Mouse (Mus musculus) midbrain, embryonic 10.5 days (tissue): ENCODE measurements at regions not wholly inside any gene's neighbourhood (a gene's known extent, or its start where the extent isn't known, plus 50 kb on each side); places are given as distances from the start of the nearest gene placed in this dataset.

Experiments used
- DNase-seq: peaks from one replicate; pipeline ENCODE4 v3.0.0-alpha.2; 2017; ENCODE audit warnings: low spot score
- H3K27ac ChIP-seq: fragments of 300-500 bp; sonication (generic); replicated peaks from 2 replicates; pipeline ENCODE4 v1.5.1; 2016; ENCODE audit warnings: mild to moderate bottlenecking
- H3K27me3 ChIP-seq: fragments of 300-500 bp; sonication (generic); 2 replicates; pipeline ENCODE4 v1.6.1; 2016; ENCODE audit warnings: low read depth, mild to moderate bottlenecking; ENCODE audit not compliant: poor library complexity, severe bottlenecking
- H3K36me3 ChIP-seq: fragments of 300-500 bp; sonication (generic); 2 replicates; pipeline ENCODE4 v1.6.1; 2016; ENCODE audit warnings: mild to moderate bottlenecking, moderate library complexity
- H3K4me1 ChIP-seq: fragments of 300-500 bp; sonication (generic); 2 replicates; pipeline ENCODE4 v1.6.1; 2016
- H3K4me3 ChIP-seq: fragments of 300-500 bp; sonication (generic); 2 replicates; pipeline ENCODE4 v1.5.1; 2016; ENCODE audit warnings: mild to moderate bottlenecking, moderate library complexity
- H3K9me3 ChIP-seq: fragments of 300-500 bp; sonication (generic); replicated peaks from 2 replicates; pipeline ENCODE4 v1.6.1; 2016; ENCODE audit warnings: mild to moderate bottlenecking
- WGBS: fragments of 180-500 bp; shearing (Covaris S2); methylation state at CpG from one replicate; pipeline ENCODE4 v1.1.7; 2016; 5-methylcytosine and 5-hydroxymethylcytosine counted together

GRCm38 (mm10) chr17:4333091-4333490 is 637.0 kb upstream of the Nox3 start:
- H3K36me3 ChIP-seq = no peaks in the 10 kb centered on the region
- no peak for DNase-seq
- no peak overlapping the region for H3K4me3 ChIP-seq
- WGBS = 93% methylated on average over 4 of the region's 4 CpGs
- H3K27me3 ChIP-seq = no peaks in the 10 kb centered on the region
- no peaks in the 10 kb centered on the region for H3K9me3 ChIP-seq
- H3K4me1 ChIP-seq = no peaks in the 10 kb centered on the region
- no peak overlapping the region for H3K27ac ChIP-seq

GRCm38 (mm10) chr17:4353018-4353417 is 641.1 kb upstream of the Arid1b start:
- Histone ChIP-seq H3K4me1 (no peaks in the 10 kb centered on the region), H3K27me3 (no peaks in the 10 kb centered on the region), H3K27ac (no peak overlapping the region), H3K4me3 (no peak overlapping the region), H3K9me3 (no peaks in the 10 kb centered on the region), H3K36me3 (no peaks in the 10 kb centered on the region)
- no peak for DNase-seq
- 66% methylated on average over 1 of the region's 1 CpGs for WGBS

- no peaks in the 10 kb centered on the region for H3K36me3 ChIP-seq
- no peaks in the 10 kb centered on the region for H3K9me3 ChIP-seq
- 88% methylated on average over 5 of the region's 5 CpGs for WGBS
- H3K4me1 ChIP-seq = no peaks in the 10 kb centered on the region
- H3K27me3 ChIP-seq = no peaks in the 10 kb centered on the region
- no peak for DNase-seq
- no peak overlapping the region for H3K4me3 ChIP-seq
- H3K27ac ChIP-seq = no peak overlapping the region
These were observed 638.5 kb upstream of the Arid1b start for GRCm38 (mm10) chr17:4355506-4356218.

- Histone ChIP-seq H3K27ac (no peak overlapping the region), H3K27me3 (no peaks in the 10 kb centered on the region), H3K9me3 (no peaks in the 10 kb centered on the region), H3K36me3 (no peaks in the 10 kb centered on the region), H3K4me3 (no peak overlapping the region), H3K4me1 (no peaks in the 10 kb centered on the region)
- 73% methylated on average over 4 of the region's 4 CpGs for WGBS
- no peak for DNase-seq
These were observed 633.5 kb upstream of the Arid1b start for GRCm38 (mm10) chr17:4360413-4361320.

- no peak overlapping the region for H3K4me3 ChIP-seq
- H3K4me1 ChIP-seq = no peaks in the 10 kb centered on the region
- no peak overlapping the region for H3K27ac ChIP-seq
- no peaks in the 10 kb centered on the region for H3K9me3 ChIP-seq
- no peak for DNase-seq
- no peaks in the 10 kb centered on the region for H3K36me3 ChIP-seq
- H3K27me3 ChIP-seq = no peaks in the 10 kb centered on the region
These were observed 628.3 kb upstream of the Arid1b start for GRCm38 (mm10) chr17:4365811-4366210.

- no peaks in the 10 kb centered on the region for H3K27me3 ChIP-seq
- H3K36me3 ChIP-seq = no peaks in the 10 kb centered on the region
- no peaks in the 10 kb centered on the region for H3K9me3 ChIP-seq
- H3K4me1 ChIP-seq = 0 out of 2 replicates have a peak, but pooled peaks cover 5% of the 10 kb centered on the region
- 96% methylated on average over 1 of the region's 1 CpGs for WGBS
- no peak overlapping the region for H3K27ac ChIP-seq
- no peak for DNase-seq
- H3K4me3 ChIP-seq = no peak overlapping the region
These were observed 613.7 kb upstream of the Arid1b start for GRCm38 (mm10) chr17:4380449-4380848.

GRCm38 (mm10) chr17:4380873-4381272 is 613.3 kb upstream of the Arid1b start:
- H3K27me3 ChIP-seq = no peaks in the 10 kb centered on the region
- H3K9me3 ChIP-seq = no peaks in the 10 kb centered on the region
- H3K27ac ChIP-seq = no peak overlapping the region
- no peak overlapping the region for H3K4me3 ChIP-seq
- H3K36me3 ChIP-seq = no peaks in the 10 kb centered on the region
- DNase-seq = no peak
- H3K4me1 ChIP-seq = 0 out of 2 replicates have a peak, but pooled peaks cover 5% of the 10 kb centered on the region

- no peak overlapping the region for H3K27ac ChIP-seq
- H3K27me3 ChIP-seq = no peaks in the 10 kb centered on the region
- H3K36me3 ChIP-seq = no peaks in the 10 kb centered on the region
- DNase-seq = no peak
- H3K9me3 ChIP-seq = no peaks in the 10 kb centered on the region
- no peak overlapping the region for H3K4me3 ChIP-seq
- 0 out of 2 replicates have a peak, but pooled peaks cover 5% of the 10 kb centered on the region for H3K4me1 ChIP-seq
- 91% methylated on average over 13 of the region's 13 CpGs for WGBS
These were observed 612.0 kb upstream of the Arid1b start for GRCm38 (mm10) chr17:4381896-4382685.

- H3K27ac ChIP-seq = no peak overlapping the region
- H3K36me3 ChIP-seq = no peaks in the 10 kb centered on the region
- peaks cover 7% of the 10 kb centered on the region; the same call in 1 of the 2 replicates for H3K4me1 ChIP-seq
- no peak for DNase-seq
- H3K9me3 ChIP-seq = no peaks in the 10 kb centered on the region
- H3K27me3 ChIP-seq = no peaks in the 10 kb centered on the region
- H3K4me3 ChIP-seq = no peak overlapping the region
These were observed 611.4 kb upstream of the Arid1b start for GRCm38 (mm10) chr17:4382716-4383115.

GRCm38 (mm10) chr17:4387616-4388015 is 606.5 kb upstream of the Arid1b start:
- Histone ChIP-seq H3K9me3 (no peaks in the 10 kb centered on the region), H3K27ac (no peak overlapping the region), H3K36me3 (no peaks in the 10 kb centered on the region), H3K4me1 (peaks cover 3% of the 10 kb centered on the region; the same call in 1 of the 2 replicates), H3K27me3 (no peaks in the 10 kb centered on the region), H3K4me3 (no peak overlapping the region)
- DNase-seq = no peak
- WGBS = 69% methylated on average over 4 of the region's 4 CpGs

GRCm38 (mm10) chr17:4390012-4390411 is 604.1 kb upstream of the Arid1b start:
- 90% methylated on average over 4 of the region's 4 CpGs for WGBS
- no peaks in the 10 kb centered on the region for H3K36me3 ChIP-seq
- no peak overlapping the region for H3K4me3 ChIP-seq
- H3K27ac ChIP-seq = no peak overlapping the region
- no peaks in the 10 kb centered on the region for H3K27me3 ChIP-seq
- H3K9me3 ChIP-seq = no peaks in the 10 kb centered on the region
- DNase-seq = no peak
- peaks cover 3% of the 10 kb centered on the region; the same call in 1 of the 2 replicates for H3K4me1 ChIP-seq

GRCm38 (mm10) chr17:4390577-4390976 is 603.6 kb upstream of the Arid1b start:
- DNase-seq = no peak

More at GRCm38 (mm10) chr17:4390577-4390976, 603.6 kb upstream of the Arid1b start:
- no peaks in the 10 kb centered on the region for H3K9me3 ChIP-seq
- peaks cover 3% of the 10 kb centered on the region; the same call in 1 of the 2 replicates for H3K4me1 ChIP-seq
- no peak overlapping the region for H3K4me3 ChIP-seq
- no peaks in the 10 kb centered on the region for H3K27me3 ChIP-seq
- H3K27ac ChIP-seq = no peak overlapping the region
- no peaks in the 10 kb centered on the region for H3K36me3 ChIP-seq
